Mouse (Mus musculus) erythroblast, embryonic 14.5 days (primary cell): ENCODE data around the gene Gstt2.

ENCODE experiments used
- GATA1 ChIP-seq: IDR thresholded peaks from 2 replicates; pipeline ENCODE4 v1.6.1; 2012; ENCODE audit warnings: low read length, inconsistent platforms, mixed read lengths
- TAL1 ChIP-seq: IDR thresholded peaks from 3 replicates; pipeline ENCODE4 v1.6.1; 2012; ENCODE audit warnings: low read length, inconsistent platforms, mixed read lengths

GRCm38 (mm10) chr10:75818641-75819040 is 18.6 kb downstream of the Gstt2 start:
- TF ChIP-seq GATA1 (no peak), TAL1 (no peak)
